Mouse (Mus musculus): Measurements from ENCODE around the gene Tnfaip8l3. TPM values are rescaled to one million over a fixed set of nuclear protein-coding genes. Genes with fewer than 3 reads are reported as not detected.

Tnfaip8l3 gene
- 0.43 and 0.58 TPM in 2 replicates for polyA plus RNA-seq (2015; fragmentation: Nextera tagmentation; extraction: Ambion mirVana)

- H3K36me3 ChIP-seq, result no peaks in the 10 kb centered on the region
- no peaks in the 10 kb centered on the region for H3K9me3 ChIP-seq
- ATAC-seq (ENCODE audit: low FRiP score), result peak; percentile 90
- under 1% methylated on average over 35 of the region's 35 CpGs for WGBS
- H3K4me2 ChIP-seq, result peak within 1 kb of the TSS; percentile 99
- peak within 1 kb of the TSS; percentile 70 for H3K9ac ChIP-seq
- peaks cover 27% of the 10 kb centered on the region for H3K4me1 ChIP-seq (replicated peaks)
- peaks cover 49% of the 10 kb centered on the region for H3K27me3 ChIP-seq
- H3K27ac ChIP-seq, result no peak within 1 kb of the TSS
- H3K4me3 ChIP-seq, result peak within 1 kb of the TSS; percentile 48
Measured at GRCm38 (mm10) chr9:54068032-54068649, at the start of gene Tnfaip8l3. Gene Tnfaip8l3, minus strand, starts transcription at chr9:54068388.

- Histone ChIP-seq H3K4me3 (no peak overlapping the region), H3K27ac (no peak overlapping the region), H3K27me3 (no peaks in the 10 kb centered on the region), H3K4me2 (no peak overlapping the region), H3K36me3 (no peaks in the 10 kb centered on the region), H3K4me1 (replicated peaks) (no peaks in the 10 kb centered on the region), H3K9ac (no peak overlapping the region), H3K9me3 (peaks cover 6% of the 10 kb centered on the region)
- ATAC-seq (ENCODE audit: low FRiP score), result no peak
Measured at GRCm38 (mm10) chr9:54112726-54113125, 44.5 kb upstream of the Tnfaip8l3 start.

- Histone ChIP-seq H3K4me3 (no peak overlapping the region), H3K9ac (no peak overlapping the region), H3K36me3 (no peaks in the 10 kb centered on the region), H3K9me3 (no peaks in the 10 kb centered on the region), H3K27me3 (no peaks in the 10 kb centered on the region), H3K4me2 (no peak overlapping the region), H3K27ac (no peak overlapping the region), H3K4me1 (replicated peaks) (no peaks in the 10 kb centered on the region)
- ATAC-seq (ENCODE audit: low FRiP score), result no peak
Measured at GRCm38 (mm10) chr9:54098636-54099035, 30.4 kb upstream of the Tnfaip8l3 start.

- Histone ChIP-seq H3K27ac (no peak overlapping the region), H3K9me3 (no peaks in the 10 kb centered on the region), H3K27me3 (no peaks in the 10 kb centered on the region), H3K36me3 (no peaks in the 10 kb centered on the region), H3K4me3 (no peak overlapping the region), H3K4me2 (no peak overlapping the region), H3K4me1 (replicated peaks) (no peaks in the 10 kb centered on the region), H3K9ac (no peak overlapping the region)
- WGBS, result 88% methylated on average over 6 of the region's 6 CpGs
- ATAC-seq (ENCODE audit: low FRiP score), result no peak
Measured at GRCm38 (mm10) chr9:54097091-54097490, 28.9 kb upstream of the Tnfaip8l3 start.

GRCm38 (mm10) chr9:54084245-54084644, 16.1 kb upstream of the Tnfaip8l3 start:
- WGBS, result 79% methylated on average over 3 of the region's 3 CpGs
- H3K27ac ChIP-seq, result no peak overlapping the region
- H3K4me2 ChIP-seq, result no peak overlapping the region
- H3K27me3 ChIP-seq, result no peaks in the 10 kb centered on the region
- H3K4me1 ChIP-seq (replicated peaks), result no peaks in the 10 kb centered on the region
- no peak overlapping the region for H3K4me3 ChIP-seq
- H3K9me3 ChIP-seq, result no peaks in the 10 kb centered on the region
- no peaks in the 10 kb centered on the region for H3K36me3 ChIP-seq
- H3K9ac ChIP-seq, result no peak overlapping the region
- no peak for ATAC-seq (ENCODE audit: low FRiP score)

GRCm38 (mm10) chr9:54077740-54078139, 9.6 kb upstream of the Tnfaip8l3 start:
- 87% methylated on average over 2 of the region's 2 CpGs for WGBS
- no peak overlapping the region for H3K9ac ChIP-seq

GRCm38 (mm10) chr9:54074901-54075300, 6.7 kb upstream of the Tnfaip8l3 start:
- no peak overlapping the region for H3K4me3 ChIP-seq
- no peaks in the 10 kb centered on the region for H3K4me1 ChIP-seq (replicated peaks)
- H3K27ac ChIP-seq, result no peak overlapping the region
- H3K4me2 ChIP-seq, result no peak overlapping the region
- WGBS, result 93% methylated on average over 3 of the region's 3 CpGs
- ATAC-seq (ENCODE audit: low FRiP score), result no peak
- no peaks in the 10 kb centered on the region for H3K36me3 ChIP-seq
- H3K27me3 ChIP-seq, result 0 out of 2 replicates have a peak, but pooled peaks cover 10% of the 10 kb centered on the region
- no peak overlapping the region for H3K9ac ChIP-seq
- H3K9me3 ChIP-seq, result no peaks in the 10 kb centered on the region

More at GRCm38 (mm10) chr9:54077740-54078139, 9.6 kb upstream of the Tnfaip8l3 start:
- Histone ChIP-seq H3K4me2 (no peak overlapping the region), H3K27me3 (no peaks in the 10 kb centered on the region), H3K9me3 (no peaks in the 10 kb centered on the region), H3K27ac (no peak overlapping the region), H3K4me1 (replicated peaks) (no peaks in the 10 kb centered on the region), H3K36me3 (no peaks in the 10 kb centered on the region), H3K4me3 (no peak overlapping the region)
- no peak for ATAC-seq (ENCODE audit: low FRiP score)

- no peak overlapping the region for H3K9ac ChIP-seq
- no peak overlapping the region for H3K4me3 ChIP-seq
- no peaks in the 10 kb centered on the region for H3K36me3 ChIP-seq
- no peak overlapping the region for H3K4me2 ChIP-seq
- 85% methylated on average over 4 of the region's 4 CpGs for WGBS
- ATAC-seq (ENCODE audit: low FRiP score), result no peak
- no peak overlapping the region for H3K27ac ChIP-seq
- H3K27me3 ChIP-seq, result peaks cover 21% of the 10 kb centered on the region
- peaks cover 7% of the 10 kb centered on the region for H3K4me1 ChIP-seq (replicated peaks)
- H3K9me3 ChIP-seq, result no peaks in the 10 kb centered on the region
Measured at GRCm38 (mm10) chr9:54073688-54074087, 5.5 kb upstream of the Tnfaip8l3 start.

GRCm38 (mm10) chr9:54071474-54072095, 3.4 kb upstream of the Tnfaip8l3 start:
- Histone ChIP-seq H3K4me2 (no peak overlapping the region), H3K27ac (no peak overlapping the region), H3K9ac (no peak overlapping the region), H3K9me3 (no peaks in the 10 kb centered on the region), H3K27me3 (peaks cover 41% of the 10 kb centered on the region), H3K4me1 (replicated peaks) (peaks cover 20% of the 10 kb centered on the region), H3K4me3 (no peak overlapping the region), H3K36me3 (no peaks in the 10 kb centered on the region)
- no peak for ATAC-seq (ENCODE audit: low FRiP score)
- 86% methylated on average over 7 of the region's 7 CpGs for WGBS

- Histone ChIP-seq H3K4me1 (replicated peaks) (peaks cover 27% of the 10 kb centered on the region), H3K27ac (no peak overlapping the region), H3K27me3 (peaks cover 49% of the 10 kb centered on the region), H3K9me3 (no peaks in the 10 kb centered on the region), H3K4me2 (peak overlapping the region; percentile 99), H3K9ac (0 out of 2 replicates have a peak overlapping the region, but pooled peaks have one; percentile 70), H3K36me3 (no peaks in the 10 kb centered on the region), H3K4me3 (peak overlapping the region; percentile 48)
- 54% methylated on average over 5 of the region's 5 CpGs for WGBS
- no peak for ATAC-seq (ENCODE audit: low FRiP score)
Measured at GRCm38 (mm10) chr9:54069204-54069603, 1.0 kb upstream of the Tnfaip8l3 start.

GRCm38 (mm10) chr9:54068777-54069176, 589 bp upstream of the Tnfaip8l3 start:
- WGBS, result 1% methylated on average over 11 of the region's 11 CpGs
- Histone ChIP-seq H3K27me3 (peaks cover 49% of the 10 kb centered on the region), H3K4me3 (peak overlapping the region; percentile 48), H3K4me2 (peak overlapping the region; percentile 99), H3K27ac (no peak overlapping the region), H3K4me1 (replicated peaks) (peaks cover 27% of the 10 kb centered on the region), H3K36me3 (no peaks in the 10 kb centered on the region), H3K9ac (peak overlapping the region; percentile 70; the same call in 1 of the 2 replicates), H3K9me3 (no peaks in the 10 kb centered on the region)
- peak; percentile 69; the same call in 1 of the 2 replicates for ATAC-seq (ENCODE audit: low FRiP score)

GRCm38 (mm10) chr9:54067642-54068031, 551 bp downstream of the Tnfaip8l3 start:
- Histone ChIP-seq H3K27me3 (peaks cover 49% of the 10 kb centered on the region), H3K4me1 (replicated peaks) (peaks cover 27% of the 10 kb centered on the region), H3K36me3 (no peaks in the 10 kb centered on the region), H3K9ac (peak overlapping the region; percentile 70), H3K27ac (no peak overlapping the region), H3K4me2 (peak overlapping the region; percentile 99), H3K9me3 (no peaks in the 10 kb centered on the region), H3K4me3 (peak overlapping the region; percentile 48)
- WGBS, result 3% methylated on average over 16 of the region's 16 CpGs
- peak; percentile 44 for ATAC-seq (ENCODE audit: low FRiP score)

- Histone ChIP-seq H3K9ac (no peak overlapping the region), H3K4me3 (no peak overlapping the region), H3K9me3 (no peaks in the 10 kb centered on the region), H3K36me3 (no peaks in the 10 kb centered on the region), H3K4me1 (replicated peaks) (peaks cover 33% of the 10 kb centered on the region), H3K4me2 (no peak overlapping the region), H3K27ac (no peak overlapping the region), H3K27me3 (peaks cover 39% of the 10 kb centered on the region)
- WGBS, result 46% methylated on average over 3 of the region's 3 CpGs
- no peak for ATAC-seq (ENCODE audit: low FRiP score)
Measured at GRCm38 (mm10) chr9:54064836-54065235, 3.4 kb downstream of the Tnfaip8l3 start.

All from hindbrain, embryonic 13.5 days (tissue).